Mouse (Mus musculus) kidney, adult 2 months (tissue): Measurements from ENCODE around the gene Trpm3. TPM values are rescaled to one million over a fixed set of nuclear protein-coding genes. Genes with fewer than 3 reads are reported as not detected.

Experiments
- DNase-seq: peaks from one replicate; pipeline ENCODE4 v3.0.0; 2021
- H3K27ac ChIP-seq: fragments of 200-500 bp; 2 replicates; pipeline ENCODE4 v1.5.1; 2012; ENCODE audit warnings: low read depth, low read length, control low read depth, inconsistent platforms; ENCODE audit not compliant: insufficient read depth
- H3K27me3 ChIP-seq: fragments of 200-500 bp; replicated peaks from 2 replicates; pipeline ENCODE4 v1.6.1; 2012; ENCODE audit warnings: mild to moderate bottlenecking, moderate library complexity, low read length, inconsistent platforms; ENCODE audit not compliant: control insufficient read depth, insufficient read depth
- H3K36me3 ChIP-seq: fragments of 200-500 bp; 2 replicates; pipeline ENCODE4 v1.6.1; 2012; ENCODE audit warnings: mild to moderate bottlenecking, moderate library complexity, low read length, inconsistent platforms; ENCODE audit not compliant: control insufficient read depth, insufficient read depth
- H3K4me1 ChIP-seq: fragments of 200-500 bp; 2 replicates; pipeline ENCODE4 v1.6.1; 2011; ENCODE audit warnings: low read length; ENCODE audit not compliant: control insufficient read depth, insufficient read depth
- H3K4me3 ChIP-seq: fragments of 200-500 bp; 2 replicates; pipeline ENCODE4 v1.5.1; 2011; ENCODE audit warnings: mild to moderate bottlenecking, low read depth, low read length, control low read depth; ENCODE audit not compliant: insufficient read depth
- CTCF ChIP-seq: fragments of 200-500 bp; conservative IDR thresholded peaks from 2 replicates; pipeline ENCODE4 v1.5.1; 2011; ENCODE audit warnings: low read depth, mild to moderate bottlenecking, control low read depth, low read length, moderate library complexity, mixed read lengths; ENCODE audit not compliant: insufficient read depth, insufficient read length
- POLR2A ChIP-seq: fragments of 200-500 bp; IDR thresholded peaks from one replicate; pipeline ENCODE4 v1.6.1; 2011; ENCODE audit warnings: low read depth, low read length, control low read depth
- WGBS: fragments of 180-500 bp; shearing (Covaris S2); methylation state at CpG from one replicate; pipeline ENCODE4 v1.1.7; 2018; 5-methylcytosine and 5-hydroxymethylcytosine counted together
- polyA plus RNA-seq: library from polyadenylated mRNA; depleted of rRNA; stranded (reverse); fragments of >200 nt; gene quantifications from 2 replicates; pipeline ENCODE4 v1.2.3, GENCODE M21; 2012

Trpm3 gene
- polyA plus RNA-seq, 1 experiment = 0.80 TPM

GRCm38 (mm10) chr19:22916643-22917344, 777.9 kb downstream of the Trpm3 start:
- peak overlapping the region; percentile 62 for H3K27ac ChIP-seq
- TF ChIP-seq CTCF (no peak), POLR2A (no peak)
- H3K4me3 ChIP-seq = no peak overlapping the region
- peak; percentile 100 for DNase-seq
- 18% methylated on average over 18 of the region's 18 CpGs for WGBS
- H3K27me3 ChIP-seq = no peaks in the 10 kb centered on the region
- no peaks in the 10 kb centered on the region for H3K36me3 ChIP-seq
- H3K4me1 ChIP-seq = peaks cover 3% of the 10 kb centered on the region; the same call in 1 of the 2 replicates

GRCm38 (mm10) chr19:22917345-22917735, 778.5 kb downstream of the Trpm3 start:
- peaks cover 3% of the 10 kb centered on the region; the same call in 1 of the 2 replicates for H3K4me1 ChIP-seq
- WGBS = 60% methylated on average over 3 of the region's 3 CpGs
- no peak overlapping the region for H3K4me3 ChIP-seq
- TF ChIP-seq POLR2A (no peak), CTCF (no peak)
- H3K27ac ChIP-seq = peak overlapping the region; percentile 72
- DNase-seq = no peak
- no peaks in the 10 kb centered on the region for H3K27me3 ChIP-seq
- H3K36me3 ChIP-seq = no peaks in the 10 kb centered on the region

GRCm38 (mm10) chr19:22920949-22921348, 782.1 kb downstream of the Trpm3 start:
- WGBS = 82% methylated on average over 5 of the region's 5 CpGs
- Histone ChIP-seq H3K27ac (no peak overlapping the region), H3K36me3 (no peaks in the 10 kb centered on the region), H3K4me3 (no peak overlapping the region), H3K4me1 (peaks cover 3% of the 10 kb centered on the region; the same call in 1 of the 2 replicates), H3K27me3 (no peaks in the 10 kb centered on the region)
- no peak for DNase-seq
- TF ChIP-seq CTCF (no peak), POLR2A (no peak)

- H3K27me3 ChIP-seq = no peaks in the 10 kb centered on the region
- WGBS = 85% methylated on average over 18 of the region's 18 CpGs
- no peaks in the 10 kb centered on the region for H3K4me1 ChIP-seq
- TF ChIP-seq CTCF (no peak), POLR2A (no peak)
- no peak overlapping the region for H3K27ac ChIP-seq
- no peak for DNase-seq
- no peaks in the 10 kb centered on the region for H3K36me3 ChIP-seq
- H3K4me3 ChIP-seq = no peak overlapping the region
Measured at GRCm38 (mm10) chr19:22922871-22923670, 784.2 kb downstream of the Trpm3 start.

- H3K36me3 ChIP-seq = no peaks in the 10 kb centered on the region
- WGBS = 74% methylated on average over 3 of the region's 3 CpGs
- peaks cover 3% of the 10 kb centered on the region; the same call in 1 of the 2 replicates for H3K4me1 ChIP-seq
- TF ChIP-seq CTCF (no peak), POLR2A (no peak)
- no peak overlapping the region for H3K4me3 ChIP-seq
- no peak overlapping the region for H3K27ac ChIP-seq
- H3K27me3 ChIP-seq = no peaks in the 10 kb centered on the region
- no peak for DNase-seq
Measured at GRCm38 (mm10) chr19:22925284-22925683, 786.4 kb downstream of the Trpm3 start.

- peaks cover 6% of the 10 kb centered on the region for H3K4me1 ChIP-seq
- no peak for TF ChIP-seq POLR2A
- WGBS = 81% methylated on average over 9 of the region's 9 CpGs
Measured at GRCm38 (mm10) chr19:22926753-22927152, 787.9 kb downstream of the Trpm3 start.

GRCm38 (mm10) chr19:22928366-22928765, 789.5 kb downstream of the Trpm3 start:
- Histone ChIP-seq H3K4me3 (no peak overlapping the region), H3K27ac (no peak overlapping the region), H3K27me3 (no peaks in the 10 kb centered on the region), H3K36me3 (no peaks in the 10 kb centered on the region), H3K4me1 (peaks cover 6% of the 10 kb centered on the region)
- DNase-seq = no peak
- 93% methylated on average over 6 of the region's 6 CpGs for WGBS
- TF ChIP-seq POLR2A (no peak), CTCF (no peak)

More at GRCm38 (mm10) chr19:22926753-22927152, 787.9 kb downstream of the Trpm3 start:
- Histone ChIP-seq H3K27me3 (no peaks in the 10 kb centered on the region), H3K36me3 (no peaks in the 10 kb centered on the region), H3K27ac (peak overlapping the region; percentile 50; the same call in 1 of the 2 replicates), H3K4me3 (no peak overlapping the region)
- peak; percentile 19 for DNase-seq
